Mouse (Mus musculus) liver, postnatal 0 days (tissue): ENCODE results near the gene Rwdd3. TPM values are rescaled to one million over a fixed set of nuclear protein-coding genes. Genes with fewer than 3 reads are reported as not detected.

Experiments used
- ATAC-seq: fragments of 200-750 bp; cut with Nextera tagmentation; 2 replicates; pipeline ENCODE4 v1.8.0; 2017; ENCODE audit warnings: mild to moderate bottlenecking, moderate library complexity
- DNase-seq: peaks from one replicate; pipeline ENCODE4 v3.0.0-alpha.2; 2016
- H3K27ac ChIP-seq: fragments of 300-500 bp; sonication (generic); 2 replicates; pipeline ENCODE4 v1.5.1; 2014; ENCODE audit warnings: antibody characterized with exemption, moderate library complexity, mild to moderate bottlenecking, low read depth
- H3K27me3 ChIP-seq: fragments of 300-500 bp; sonication (generic); 2 replicates; pipeline ENCODE4 v1.6.1; 2014; ENCODE audit warnings: low read length, control low read depth, mixed read lengths; ENCODE audit not compliant: insufficient read depth
- H3K36me3 ChIP-seq: fragments of 300-500 bp; sonication (generic); replicated peaks from 2 replicates; pipeline ENCODE4 v1.6.1; 2014; ENCODE audit warnings: mild to moderate bottlenecking, control low read depth, low read length, moderate library complexity, mixed read lengths; ENCODE audit not compliant: insufficient read depth
- H3K4me1 ChIP-seq: fragments of 300-500 bp; sonication (generic); 2 replicates; pipeline ENCODE4 v1.6.1; 2014; ENCODE audit warnings: antibody characterized with exemption, mild to moderate bottlenecking, control low read depth; ENCODE audit not compliant: insufficient read depth
- H3K4me2 ChIP-seq: fragments of 300-500 bp; sonication (generic); 2 replicates; pipeline ENCODE4 v1.6.1; 2014; ENCODE audit warnings: low read depth, mild to moderate bottlenecking, low read length, moderate library complexity, mixed read lengths
- H3K4me3 ChIP-seq: fragments of 300-500 bp; sonication (generic); 2 replicates; pipeline ENCODE4 v1.5.1; 2014; ENCODE audit warnings: low read depth, low read length
- H3K9ac ChIP-seq: fragments of 300-500 bp; sonication (generic); replicated peaks from 2 replicates; pipeline ENCODE4 v1.6.1; 2014; ENCODE audit warnings: mild to moderate bottlenecking, moderate library complexity
- H3K9me3 ChIP-seq: fragments of 300-500 bp; sonication (generic); 2 replicates; pipeline ENCODE4 v1.6.1; 2016; ENCODE audit warnings: mild to moderate bottlenecking, control low read depth, low read length, mixed read lengths
- CTCF ChIP-seq: sonication (generic); IDR thresholded peaks from 2 replicates; pipeline ENCODE4 v1.5.1; 2016; ENCODE audit warnings: antibody characterized with exemption, low read depth
- EP300 ChIP-seq: IDR thresholded peaks from 2 replicates; pipeline ENCODE4 v1.6.1; 2016; ENCODE audit warnings: antibody characterized with exemption, low read depth, mild to moderate bottlenecking
- WGBS: fragments of 180-500 bp; shearing (Covaris S2); extraction: QIAGEN DNeasy Blood & Tissue Kit; methylation state at CpG from one replicate; pipeline ENCODE4 v1.1.7; 2014; ENCODE audit not compliant: insufficient replicate concordance; 5-methylcytosine and 5-hydroxymethylcytosine counted together
- polyA plus RNA-seq: library from polyadenylated mRNA; unstranded; fragments of >200 nt; fragmentation: Nextera tagmentation; extraction: Ambion mirVana; gene quantifications from 2 replicates; pipeline ENCODE4 v1.2.1, GENCODE M21; 2015

The Rwdd3 gene
- polyA plus RNA-seq, 1 experiment from 2014 or later = 5.9 TPM

- TF ChIP-seq CTCF (no peak), EP300 (no peak)
- H3K27ac ChIP-seq = no peak overlapping the region
- DNase-seq (no peak), ATAC-seq (no peak)
- H3K4me2 ChIP-seq = no peak overlapping the region
- H3K4me3 ChIP-seq = no peak overlapping the region
- no peak overlapping the region for H3K9ac ChIP-seq
- no peaks in the 10 kb centered on the region for H3K36me3 ChIP-seq
- H3K27me3 ChIP-seq = no peaks in the 10 kb centered on the region
- no peaks in the 10 kb centered on the region for H3K4me1 ChIP-seq
- H3K9me3 ChIP-seq = no peaks in the 10 kb centered on the region
- WGBS = 70% methylated on average over 10 of the region's 10 CpGs
Measured at GRCm38 (mm10) chr3:121157546-121158330, 13.8 kb downstream of the Rwdd3 start.

GRCm38 (mm10) chr3:121156451-121157186, 14.9 kb downstream of the Rwdd3 start:
- ATAC-seq = no peak
- WGBS = 82% methylated on average over 11 of the region's 11 CpGs
- H3K4me3 ChIP-seq = no peak overlapping the region

GRCm38 (mm10) chr3:121156043-121156442, 15.5 kb downstream of the Rwdd3 start:
- TF ChIP-seq CTCF (no peak), EP300 (no peak)
- Histone ChIP-seq H3K36me3 (no peaks in the 10 kb centered on the region), H3K9ac (no peak overlapping the region), H3K4me3 (no peak overlapping the region), H3K4me1 (no peaks in the 10 kb centered on the region), H3K4me2 (no peak overlapping the region), H3K27me3 (no peaks in the 10 kb centered on the region), H3K9me3 (no peaks in the 10 kb centered on the region), H3K27ac (no peak overlapping the region)
- ATAC-seq (no peak), DNase-seq (no peak)
- WGBS = 61% methylated on average over 7 of the region's 7 CpGs

More at GRCm38 (mm10) chr3:121156451-121157186, 14.9 kb downstream of the Rwdd3 start:
- no peak for DNase-seq
- Histone ChIP-seq H3K27ac (no peak overlapping the region), H3K36me3 (no peaks in the 10 kb centered on the region), H3K4me2 (no peak overlapping the region), H3K9me3 (no peaks in the 10 kb centered on the region), H3K4me1 (no peaks in the 10 kb centered on the region), H3K9ac (no peak overlapping the region), H3K27me3 (no peaks in the 10 kb centered on the region)
- no peak for TF ChIP-seq CTCF
- TF ChIP-seq EP300 = no peak

GRCm38 (mm10) chr3:121133937-121134336, 37.6 kb downstream of the Rwdd3 start:
- Histone ChIP-seq H3K9me3 (no peaks in the 10 kb centered on the region), H3K36me3 (no peaks in the 10 kb centered on the region), H3K27ac (no peak overlapping the region), H3K4me1 (no peaks in the 10 kb centered on the region), H3K4me3 (no peak overlapping the region), H3K4me2 (no peak overlapping the region), H3K9ac (no peak overlapping the region), H3K27me3 (no peaks in the 10 kb centered on the region)
- TF ChIP-seq EP300 = no peak
- no peak for TF ChIP-seq CTCF
- WGBS = 80% methylated on average over 11 of the region's 11 CpGs
- DNase-seq (no peak), ATAC-seq (no peak)

GRCm38 (mm10) chr3:121133039-121133438, 38.5 kb downstream of the Rwdd3 start:
- H3K27ac ChIP-seq = no peak overlapping the region
- no peaks in the 10 kb centered on the region for H3K27me3 ChIP-seq
- TF ChIP-seq CTCF = no peak
- TF ChIP-seq EP300 = no peak
- H3K9me3 ChIP-seq = no peaks in the 10 kb centered on the region
- no peak overlapping the region for H3K9ac ChIP-seq
- DNase-seq (no peak), ATAC-seq (no peak)
- no peak overlapping the region for H3K4me2 ChIP-seq
- H3K36me3 ChIP-seq = no peaks in the 10 kb centered on the region
- no peak overlapping the region for H3K4me3 ChIP-seq
- H3K4me1 ChIP-seq = no peaks in the 10 kb centered on the region
- WGBS = 55% methylated on average over 5 of the region's 5 CpGs

GRCm38 (mm10) chr3:121127171-121127570, 44.3 kb downstream of the Rwdd3 start:
- DNase-seq (no peak), ATAC-seq (no peak)
- Histone ChIP-seq H3K36me3 (no peaks in the 10 kb centered on the region), H3K9ac (no peak overlapping the region), H3K4me2 (no peak overlapping the region), H3K4me3 (no peak overlapping the region), H3K27ac (no peak overlapping the region), H3K9me3 (no peaks in the 10 kb centered on the region), H3K27me3 (no peaks in the 10 kb centered on the region), H3K4me1 (no peaks in the 10 kb centered on the region)
- 73% methylated on average over 2 of the region's 2 CpGs for WGBS
- no peak for TF ChIP-seq CTCF
- no peak for TF ChIP-seq EP300
